Comparison of ENCODE assay signal across 8 mouse cellular contexts in genomic region chr8:126596721-126597120, GRCm38 (mm10). TPM values are rescaled to one million over a fixed set of nuclear protein-coding genes. Genes with fewer than 3 reads are reported as not detected.
DNase-seq lines count a peak whose midpoint lies in the region; ATAC-seq and TF ChIP-seq lines count a peak whose summit lies in the region.

No protein-coding gene starts in this region.

- no peaks in the 10 kb centered on the region for H3K9me3 ChIP-seq in ES-Bruce4 (replicated peaks; ENCODE audit: control insufficient read depth, insufficient read depth, low read length, poor library complexity, severe bottlenecking)
- no peaks in the 10 kb centered on the region for H3K9me3 ChIP-seq in heart, embryonic 16.5 days (replicated peaks; ENCODE audit: control insufficient read depth, low read length)
- H3K9me3 ChIP-seq in liver, embryonic 16.5 days (replicated peaks; ENCODE audit: control insufficient read depth, low read length) = no peaks in the 10 kb centered on the region

- DNase-seq in gastrocnemius, postnatal 25 days = peak; percentile 5
- no peak for DNase-seq in gastrocnemius, postnatal 14 days
- no peak for DNase-seq in right cerebral cortex, adult 18-20 months
- DNase-seq in gastrocnemius, postnatal 4 days (ENCODE audit: low spot score in 2 of 2) = no peak

- no peak for ATAC-seq in heart, embryonic 16.5 days (replicated peaks; ENCODE audit: extremely low read depth, insufficient read depth, low FRiP score)
- ATAC-seq in liver, embryonic 16.5 days (ENCODE audit: low read depth) = no peak
- ATAC-seq in monocyte, adult 5-6 weeks (replicated peaks; ENCODE audit: insufficient number of reproducible peaks, low FRiP score, low TSS enrichment, poor library complexity, severe bottlenecking) = no peak

- intact Hi-C loops in gastrocnemius, postnatal 14 days (cut with DNase I; ENCODE audit: low total_unique reads) = no loop called here

- TF ChIP-seq CTCF in ES-Bruce4 (IDR thresholded peaks at IDR 0.05; ENCODE audit: low read depth, low read length) = no peak

- peak overlapping the region; percentile 53; the same call in 1 of the 2 replicates for H3K27ac ChIP-seq in ES-Bruce4 (ENCODE audit: insufficient read depth, low read length)
- peak overlapping the region; percentile 99 for H3K27ac ChIP-seq in heart, embryonic 16.5 days (ENCODE audit: low read length)
- H3K27ac ChIP-seq in liver, embryonic 16.5 days (ENCODE audit: low read length) = peak overlapping the region; percentile 96

- no peaks in the 10 kb centered on the region for H3K27me3 ChIP-seq in ES-Bruce4 (ENCODE audit: control insufficient read depth, insufficient read depth, low read length, poor library complexity, severe bottlenecking)
- no peaks in the 10 kb centered on the region for H3K27me3 ChIP-seq in heart, embryonic 16.5 days (ENCODE audit: control insufficient read depth, insufficient read depth, low read length)
- H3K27me3 ChIP-seq in liver, embryonic 16.5 days (ENCODE audit: control insufficient read depth, insufficient read depth, low read depth, low read length) = no peaks in the 10 kb centered on the region

- H3K36me3 ChIP-seq in ES-Bruce4 (ENCODE audit: control insufficient read depth, insufficient read depth, low read length, poor library complexity, severe bottlenecking) = no peaks in the 10 kb centered on the region
- peaks cover 6% of the 10 kb centered on the region for H3K36me3 ChIP-seq in heart, embryonic 16.5 days (ENCODE audit: control insufficient read depth, insufficient read depth)
- no peaks in the 10 kb centered on the region for H3K36me3 ChIP-seq in liver, embryonic 16.5 days (ENCODE audit: control insufficient read depth, insufficient read depth)

- TF ChIP-seq POLR2A in ES-Bruce4 (IDR thresholded peaks at IDR 0.05; ENCODE audit: insufficient read depth, low read length) = no peak

- no peak overlapping the region for H3K4me3 ChIP-seq in ES-Bruce4 (ENCODE audit: low read depth, low read length)
- H3K4me3 ChIP-seq in heart, embryonic 16.5 days (ENCODE audit: low read length) = peak overlapping the region; percentile 100; the same call in 1 of the 2 replicates
- H3K4me3 ChIP-seq in liver, embryonic 16.5 days (ENCODE audit: low read depth, low read length) = no peak overlapping the region

- 56% methylated on average over 5 of the region's 5 CpGs for WGBS in heart, embryonic 16.5 days
- WGBS in liver, embryonic 16.5 days (ENCODE audit: insufficient replicate concordance) = 78% methylated on average over 5 of the region's 5 CpGs

- peak overlapping the region; percentile 72 for H3K4me2 ChIP-seq in heart, embryonic 16.5 days (ENCODE audit: low read depth, low read length)
- 0 out of 2 replicates have a peak overlapping the region, but pooled peaks have one; percentile 86 for H3K4me2 ChIP-seq in liver, embryonic 16.5 days (ENCODE audit: low read depth, low read length)

- H3K4me1 ChIP-seq in ES-Bruce4 (ENCODE audit: control insufficient read depth, insufficient read depth, low read length) = peaks cover 5% of the 10 kb centered on the region
- H3K4me1 ChIP-seq in heart, embryonic 16.5 days (ENCODE audit: control insufficient read depth, insufficient read depth, low read length) = peaks cover 41% of the 10 kb centered on the region
- peaks cover 50% of the 10 kb centered on the region for H3K4me1 ChIP-seq in liver, embryonic 16.5 days (ENCODE audit: control insufficient read depth, low read depth, low read length)

- TF ChIP-seq EP300 in ES-Bruce4 (IDR thresholded peaks at IDR 0.05; ENCODE audit: insufficient read depth, low read depth, low read length) = no peak

- H3K9ac ChIP-seq in ES-Bruce4 (ENCODE audit: low read depth, poor library complexity, severe bottlenecking) = peak overlapping the region; percentile 99
- peak overlapping the region; percentile 83 for H3K9ac ChIP-seq in heart, embryonic 16.5 days (ENCODE audit: low read length)
- peak overlapping the region; percentile 76 for H3K9ac ChIP-seq in liver, embryonic 16.5 days (ENCODE audit: low read depth, low read length)

RNA-seq across cellular contexts. Expression of gene Irf2bp2, which starts 2.9 kb away (rescaled TPM):
- total RNA-seq in gastrocnemius, postnatal 25 days (2021) = 10 to 100 TPM; 19.0 to 35.9 TPM
- 10 to 100 TPM; 38.7 to 45.5 TPM for total RNA-seq in gastrocnemius, postnatal 14 days (2021)
- 37.6 and 39.6 TPM in 2 replicates for polyA plus RNA-seq in ES-Bruce4 (2011; ENCODE audit: insufficient read depth, insufficient read length, low read depth, missing spikeins)
- 9.1 and 9.8 TPM in 2 replicates for polyA plus RNA-seq in heart, embryonic 16.5 days (2015; fragmentation: Nextera tagmentation; extraction: Ambion mirVana)
- 3.3 TPM in 2 replicates for polyA plus RNA-seq in liver, embryonic 16.5 days (2015; fragmentation: Nextera tagmentation; extraction: Ambion mirVana)
- total RNA-seq in monocyte, adult 5-6 weeks (2017) = 41.2 to 53.3 TPM (median 48.5 TPM) in 3 replicates
- total RNA-seq in gastrocnemius, postnatal 4 days (2021) = 10 to 100 TPM; 71.8 to 76.1 TPM
